Mouse (Mus musculus) olfactory bulb, adult 2 months (tissue): ENCODE data around the gene Olfr159. TPM values are rescaled to one million over a fixed set of nuclear protein-coding genes. Genes with fewer than 3 reads are reported as not detected.

Source experiments
- H3K27ac ChIP-seq: fragments of 200-500 bp; 2 replicates; pipeline ENCODE4 v1.5.1; 2012; ENCODE audit warnings: low read depth, low read length; ENCODE audit not compliant: insufficient read depth
- H3K4me1 ChIP-seq: fragments of 200-500 bp; 2 replicates; pipeline ENCODE4 v1.6.1; 2012; ENCODE audit warnings: low read length; ENCODE audit not compliant: control insufficient read depth, insufficient read depth
- H3K4me3 ChIP-seq: fragments of 200-500 bp; 2 replicates; pipeline ENCODE4 v1.5.1; 2012; ENCODE audit warnings: mild to moderate bottlenecking, low read depth, low read length, moderate library complexity; ENCODE audit not compliant: insufficient read depth
- CTCF ChIP-seq: fragments of 200-500 bp; IDR thresholded peaks from 2 replicates; pipeline ENCODE4 v1.5.1; 2012; ENCODE audit warnings: low read depth, mild to moderate bottlenecking, low read length, moderate library complexity; ENCODE audit not compliant: insufficient read depth
- POLR2A ChIP-seq: fragments of 200-500 bp; IDR thresholded peaks from 2 replicates; pipeline ENCODE4 v1.6.1; 2012; ENCODE audit warnings: mild to moderate bottlenecking, low read depth, low read length, moderate library complexity; ENCODE audit not compliant: insufficient read depth
- WGBS: fragments of 180-500 bp; shearing (Covaris S2); methylation state at CpG from one replicate; pipeline ENCODE4 v1.1.7; 2018; 5-methylcytosine and 5-hydroxymethylcytosine counted together
- polyA plus RNA-seq: library from polyadenylated mRNA; stranded (reverse); fragments of >200 nt; gene quantifications from 2 replicates; pipeline ENCODE4 v1.2.4, GENCODE M21; 2012; ENCODE audit warnings: low replicate concordance; ENCODE audit not compliant: missing spikeins, insufficient read depth, insufficient read length

Olfr159 gene
- polyA plus RNA-seq, 1 experiment: not detected

DNA sequence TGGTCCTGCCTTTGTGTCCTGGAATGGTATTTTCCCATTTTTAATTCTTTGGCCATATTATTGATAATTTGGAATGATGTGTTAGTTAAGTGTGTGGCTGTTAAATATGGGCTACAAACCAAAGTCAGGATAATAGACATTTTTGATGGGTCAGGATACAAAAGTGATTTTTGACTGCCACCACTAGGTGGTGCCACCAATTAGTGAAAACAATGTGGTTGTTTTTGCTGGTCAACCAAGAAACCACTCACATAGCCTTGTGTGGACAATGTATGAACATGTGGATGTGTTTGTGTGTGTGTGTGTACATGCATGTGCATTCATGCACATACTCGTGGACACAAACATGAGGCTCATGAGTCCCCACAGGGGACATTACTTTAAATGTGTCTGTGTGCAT, 46.0 kb downstream of the Olfr159 start:
- TF ChIP-seq POLR2A: no peak
- TF ChIP-seq CTCF: no peak
- H3K4me3 ChIP-seq: no peak overlapping the region
- no peak overlapping the region for H3K27ac ChIP-seq
- H3K4me1 ChIP-seq: peaks cover 15% of the 10 kb centered on the region
- 57% methylated on average over 1 of the region's 1 CpGs for WGBS

GRCm38 (mm10) chr4:43722191-43722590, 48.6 kb downstream of the Olfr159 start:
- TF ChIP-seq POLR2A (no peak), CTCF (no peak)
- Histone ChIP-seq H3K27ac (no peak overlapping the region), H3K4me3 (no peak overlapping the region), H3K4me1 (peaks cover 2% of the 10 kb centered on the region)
- 87% methylated on average over 4 of the region's 4 CpGs for WGBS

GRCm38 (mm10) chr4:43720491-43721228, 50.1 kb downstream of the Olfr159 start:
- WGBS: 31% methylated on average over 16 of the region's 16 CpGs

More at GRCm38 (mm10) chr4:43720491-43721228, 50.1 kb downstream of the Olfr159 start:
- no peak overlapping the region for H3K4me3 ChIP-seq
- TF ChIP-seq CTCF: no peak
- TF ChIP-seq POLR2A: no peak
- no peak overlapping the region for H3K27ac ChIP-seq
- no peaks in the 10 kb centered on the region for H3K4me1 ChIP-seq

Other genes starting within 250 kb of the Olfr159 start
- not detected in 2 replicates for gene Tpm2, start 247.2 kb downstream of the Olfr159 start, polyA plus RNA-seq
- gene Creb3, start 208.7 kb downstream of the Olfr159 start, polyA plus RNA-seq: not detected in 2 replicates
- gene Tln1, start 208.3 kb downstream of the Olfr159 start, polyA plus RNA-seq: 147 TPM in 1 of 2 replicates, not detected in the other
- 242 TPM in 1 of 2 replicates, not detected in the other for gene Rgp1, start 192.3 kb downstream of the Olfr159 start, polyA plus RNA-seq
- not detected in 2 replicates for gene Gba2, start 192.1 kb downstream of the Olfr159 start, polyA plus RNA-seq
- not detected in 2 replicates for gene Msmp, start 186.5 kb downstream of the Olfr159 start, polyA plus RNA-seq
- not detected in 2 replicates for gene Npr2, start 139.1 kb downstream of the Olfr159 start, polyA plus RNA-seq
- not detected in 2 replicates for gene Spag8, start 117.4 kb downstream of the Olfr159 start, polyA plus RNA-seq
- gene Hint2, start 114.5 kb downstream of the Olfr159 start, polyA plus RNA-seq: not detected in 2 replicates
- gene Tmem8b, start 102.0 kb downstream of the Olfr159 start, polyA plus RNA-seq: not detected in 2 replicates
- not detected in 2 replicates for gene Fam221b, start 101.9 kb downstream of the Olfr159 start, polyA plus RNA-seq
- not detected in 2 replicates for gene Olfr70, start 70.2 kb downstream of the Olfr159 start, polyA plus RNA-seq
- not detected in 2 replicates for gene Olfr71, start 60.8 kb downstream of the Olfr159 start, polyA plus RNA-seq
- not detected in 2 replicates for gene Hrct1, start 43.8 kb downstream of the Olfr159 start, polyA plus RNA-seq
- not detected in 2 replicates for gene Spaar, start 41.0 kb downstream of the Olfr159 start, polyA plus RNA-seq
- not detected in 2 replicates for gene Olfr156, start 52.9 kb upstream of the Olfr159 start, polyA plus RNA-seq
- gene Olfr157, start 69.2 kb upstream of the Olfr159 start, polyA plus RNA-seq: not detected in 2 replicates
- not detected in 2 replicates for gene Olfr155, start 80.6 kb upstream of the Olfr159 start, polyA plus RNA-seq
- gene Reck, start 104.5 kb upstream of the Olfr159 start, polyA plus RNA-seq: not detected in 2 replicates
- gene Glipr2, start 186.4 kb upstream of the Olfr159 start, polyA plus RNA-seq: not detected in 2 replicates
- not detected in 2 replicates for gene Ccin, start 212.5 kb upstream of the Olfr159 start, polyA plus RNA-seq
- not detected in 2 replicates for gene Clta, start 233.4 kb upstream of the Olfr159 start, polyA plus RNA-seq